Mouse (Mus musculus) A20 (cell line): ENCODE measurements around the gene Asic1.

Experiments
- DNase-seq: peaks from one replicate; pipeline ENCODE4 v3.0.0-alpha.2; 2011; ENCODE audit warnings: low read depth, low spot score

The Asic1 gene

GRCm38 (mm10) chr15:99701999-99702900, 32.1 kb downstream of the Asic1 start, which contains the start of gene Smarcd1:
Gene Smarcd1, plus strand, starts transcription at chr15:99702129.
- DNase-seq = peak; percentile 94

- DNase-seq = no peak
These were observed 32.9 kb downstream of the Asic1 start for GRCm38 (mm10) chr15:99703104-99703503.

- no peak for DNase-seq
These were observed 33.5 kb downstream of the Asic1 start for GRCm38 (mm10) chr15:99703676-99704040.

GRCm38 (mm10) chr15:99704041-99704681, 34.0 kb downstream of the Asic1 start:
- no peak for DNase-seq

- DNase-seq = no peak
These were observed 34.7 kb downstream of the Asic1 start for GRCm38 (mm10) chr15:99704881-99705280.

- DNase-seq = peak; percentile 74
These were observed 35.4 kb downstream of the Asic1 start, which contains the start of gene Gm17349 for GRCm38 (mm10) chr15:99705440-99706048. Gene Gm17349, minus strand, starts transcription at chr15:99705490.

GRCm38 (mm10) chr15:99708176-99708575, 38.0 kb downstream of the Asic1 start:
- no peak for DNase-seq

GRCm38 (mm10) chr15:99710221-99711190, 40.3 kb downstream of the Asic1 start:
- no peak for DNase-seq

- no peak for DNase-seq
These were observed 41.3 kb downstream of the Asic1 start for GRCm38 (mm10) chr15:99711491-99711890.

GRCm38 (mm10) chr15:99712666-99713559, 42.7 kb downstream of the Asic1 start:
- DNase-seq = no peak

GRCm38 (mm10) chr15:99713569-99713968, 43.4 kb downstream of the Asic1 start:
- DNase-seq = no peak

- no peak for DNase-seq
These were observed 44.0 kb downstream of the Asic1 start for GRCm38 (mm10) chr15:99714206-99714605.

GRCm38 (mm10) chr15:99714858-99715257, 44.7 kb downstream of the Asic1 start:
- peak; percentile 59 for DNase-seq

GRCm38 (mm10) chr15:99715361-99715865, 45.2 kb downstream of the Asic1 start:
- no peak for DNase-seq

- no peak for DNase-seq
These were observed 46.0 kb downstream of the Asic1 start for GRCm38 (mm10) chr15:99715982-99716746.

- no peak for DNase-seq
These were observed 46.6 kb downstream of the Asic1 start for GRCm38 (mm10) chr15:99716814-99717213.

- DNase-seq = no peak
These were observed 47.5 kb downstream of the Asic1 start, which contains the start of gene Gpd1 for GRCm38 (mm10) chr15:99717386-99718334. Gene Gpd1, plus strand, starts transcription at chr15:99717515.

- no peak for DNase-seq
These were observed 48.4 kb downstream of the Asic1 start for GRCm38 (mm10) chr15:99718461-99719021.
